Mouse (Mus musculus): ENCODE results near the gene Gtpbp3. TPM values are rescaled to one million over a fixed set of nuclear protein-coding genes. Genes with fewer than 3 reads are reported as not detected.
A peak's percentile ranks its signal among the peaks of the same experiment; 100 is the strongest.
"Not testable (repeated sequence)": the region's sequence is repeated elsewhere in the genome, so short reads cannot be mapped to it uniquely, and the experiment has no call there.

Gtpbp3 gene
- total RNA-seq, 1 experiment from 2014 or later = 16.4 TPM

GRCm38 (mm10) chr8:71488454-71488853 is 551 bp downstream of the Gtpbp3 start:
- ATAC-seq (replicated peaks; ENCODE audit: insufficient number of reproducible peaks, low FRiP score, low TSS enrichment, poor library complexity, severe bottlenecking) = peak; percentile 89

DNA sequence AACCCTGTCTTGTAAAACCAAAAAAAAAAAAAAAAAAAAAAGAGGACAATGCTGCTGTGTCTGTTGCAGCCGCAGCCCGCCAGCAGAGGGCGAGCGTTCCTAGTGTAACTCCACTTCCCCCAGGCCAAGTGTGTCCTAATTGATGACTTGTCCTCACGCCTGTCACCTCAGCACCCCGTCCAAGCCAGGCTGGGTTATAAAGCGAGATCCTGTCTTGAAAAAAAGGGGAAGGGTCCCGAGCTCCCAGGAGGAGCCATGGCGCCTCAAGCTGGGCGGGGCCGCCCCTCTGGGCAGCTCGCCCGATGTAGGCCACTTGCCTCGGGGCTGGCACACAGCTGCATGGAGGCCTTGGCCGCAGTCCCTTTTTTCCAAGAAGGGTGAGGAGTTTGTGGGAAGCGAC is 7.1 kb downstream of the Gtpbp3 start:
- peak; percentile 88 for ATAC-seq (replicated peaks; ENCODE audit: insufficient number of reproducible peaks, low FRiP score, low TSS enrichment, poor library complexity, severe bottlenecking)

GRCm38 (mm10) chr8:71495811-71496210 is 7.9 kb downstream of the Gtpbp3 start:
- no peak for ATAC-seq (replicated peaks; ENCODE audit: insufficient number of reproducible peaks, low FRiP score, low TSS enrichment, poor library complexity, severe bottlenecking)

- no peak for ATAC-seq (replicated peaks; ENCODE audit: insufficient number of reproducible peaks, low FRiP score, low TSS enrichment, poor library complexity, severe bottlenecking)
Observed at GRCm38 (mm10) chr8:71496481-71496880, 8.6 kb downstream of the Gtpbp3 start.

DNA sequence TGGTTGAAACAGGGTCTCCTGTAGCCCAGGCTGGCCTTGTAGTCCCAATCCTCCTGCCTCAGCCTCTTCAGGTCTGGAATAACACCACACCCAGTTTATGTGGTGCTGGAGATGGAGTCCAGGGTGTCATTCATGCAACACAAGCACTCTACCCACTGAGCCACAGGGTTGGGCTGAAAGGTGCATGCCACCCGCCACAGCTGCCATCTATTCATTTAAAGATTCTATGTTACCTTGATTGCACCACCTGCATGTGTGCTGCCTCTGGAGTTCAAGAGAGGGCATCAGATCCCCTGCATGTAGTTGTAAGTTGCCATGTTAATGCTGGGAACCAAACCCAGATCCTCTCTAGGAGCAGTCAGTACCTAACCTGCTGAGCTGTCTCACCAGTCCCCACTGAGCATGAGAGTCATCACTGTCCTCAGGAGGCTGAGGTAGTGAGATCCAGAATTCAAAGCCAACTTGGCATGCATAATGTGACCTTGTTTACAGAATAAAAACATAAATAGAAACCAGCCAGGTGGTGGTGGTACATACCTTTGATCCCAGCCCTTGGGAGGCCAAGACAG is 9.3 kb downstream of the Gtpbp3 start:
- no peak for ATAC-seq (replicated peaks; ENCODE audit: insufficient number of reproducible peaks, low FRiP score, low TSS enrichment, poor library complexity, severe bottlenecking)

DNA sequence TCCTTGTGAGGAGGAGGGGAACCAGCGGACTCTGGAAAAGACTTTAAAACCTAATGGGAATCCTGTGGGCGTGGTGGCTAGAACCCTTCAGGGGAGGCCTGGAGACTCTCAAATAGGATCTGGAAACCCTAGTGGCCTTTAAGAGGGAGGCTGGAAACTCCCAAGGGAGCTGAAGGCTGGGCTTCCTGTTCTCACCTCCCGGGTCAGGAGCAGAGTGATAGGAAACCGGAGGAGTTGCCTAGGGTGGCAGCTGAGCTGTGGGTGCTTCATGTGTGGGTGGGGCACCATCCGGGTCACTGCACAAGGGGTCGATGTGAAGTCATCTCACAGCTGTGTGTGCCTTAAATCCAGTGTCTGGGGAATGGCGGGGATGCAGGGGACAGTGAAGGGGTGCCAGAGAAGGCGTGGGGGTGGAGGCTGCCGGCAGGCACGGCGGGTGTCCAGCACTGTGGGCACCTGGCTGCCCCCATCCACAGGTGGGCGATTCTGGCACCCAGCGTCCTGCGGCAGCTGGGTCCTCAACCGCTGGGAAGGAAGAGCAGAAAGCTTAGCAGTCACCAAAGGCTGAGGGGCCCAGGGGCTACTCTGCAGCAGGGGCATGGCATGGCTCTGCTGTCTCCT is 10.1 kb downstream of the Gtpbp3 start:
- ATAC-seq (replicated peaks; ENCODE audit: insufficient number of reproducible peaks, low FRiP score, low TSS enrichment, poor library complexity, severe bottlenecking) = no peak

GRCm38 (mm10) chr8:71498816-71499690 is 11.2 kb downstream of the Gtpbp3 start:
- no peak for ATAC-seq (replicated peaks; ENCODE audit: insufficient number of reproducible peaks, low FRiP score, low TSS enrichment, poor library complexity, severe bottlenecking)

- ATAC-seq (replicated peaks; ENCODE audit: insufficient number of reproducible peaks, low FRiP score, low TSS enrichment, poor library complexity, severe bottlenecking) = no peak
Observed at GRCm38 (mm10) chr8:71504349-71504748, 16.4 kb downstream of the Gtpbp3 start.

GRCm38 (mm10) chr8:71505326-71505725 is 17.4 kb downstream of the Gtpbp3 start:
- ATAC-seq (replicated peaks; ENCODE audit: insufficient number of reproducible peaks, low FRiP score, low TSS enrichment, poor library complexity, severe bottlenecking) = no peak

- ATAC-seq (replicated peaks; ENCODE audit: insufficient number of reproducible peaks, low FRiP score, low TSS enrichment, poor library complexity, severe bottlenecking) = no peak
Observed at GRCm38 (mm10) chr8:71505979-71506378, 18.1 kb downstream of the Gtpbp3 start.

- no peak for ATAC-seq (replicated peaks; ENCODE audit: insufficient number of reproducible peaks, low FRiP score, low TSS enrichment, poor library complexity, severe bottlenecking)
Observed at GRCm38 (mm10) chr8:71507589-71508104, 19.7 kb downstream of the Gtpbp3 start.

GRCm38 (mm10) chr8:71509316-71509715 is 21.4 kb downstream of the Gtpbp3 start:
- ATAC-seq (replicated peaks; ENCODE audit: insufficient number of reproducible peaks, low FRiP score, low TSS enrichment, poor library complexity, severe bottlenecking) = no peak

DNA sequence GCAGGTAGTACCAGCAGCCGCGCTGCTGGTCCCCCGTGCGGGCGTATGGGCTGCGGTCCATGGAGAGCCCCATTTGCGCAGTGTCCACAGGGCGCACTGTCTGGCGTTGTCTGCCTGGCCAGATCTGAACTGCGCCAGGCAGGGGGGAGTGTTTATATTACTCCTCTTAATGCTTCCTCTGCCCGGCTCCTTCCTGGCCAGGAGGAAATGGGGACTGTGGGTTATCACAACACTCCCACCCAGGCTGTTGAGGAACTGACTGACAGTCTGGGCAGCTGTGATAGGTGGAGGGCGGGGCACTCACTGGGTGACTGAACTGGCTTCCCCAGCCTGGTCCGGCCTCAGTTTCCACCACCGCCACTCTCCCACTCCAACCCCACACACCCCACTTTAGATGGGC is 23.7 kb downstream of the Gtpbp3 start, which contains the start of gene Plvap:
TSS of gene Plvap (minus strand) at position 109 of the 400 bp plus-strand sequence.
- ATAC-seq (replicated peaks; ENCODE audit: insufficient number of reproducible peaks, low FRiP score, low TSS enrichment, poor library complexity, severe bottlenecking) = no peak

DNA sequence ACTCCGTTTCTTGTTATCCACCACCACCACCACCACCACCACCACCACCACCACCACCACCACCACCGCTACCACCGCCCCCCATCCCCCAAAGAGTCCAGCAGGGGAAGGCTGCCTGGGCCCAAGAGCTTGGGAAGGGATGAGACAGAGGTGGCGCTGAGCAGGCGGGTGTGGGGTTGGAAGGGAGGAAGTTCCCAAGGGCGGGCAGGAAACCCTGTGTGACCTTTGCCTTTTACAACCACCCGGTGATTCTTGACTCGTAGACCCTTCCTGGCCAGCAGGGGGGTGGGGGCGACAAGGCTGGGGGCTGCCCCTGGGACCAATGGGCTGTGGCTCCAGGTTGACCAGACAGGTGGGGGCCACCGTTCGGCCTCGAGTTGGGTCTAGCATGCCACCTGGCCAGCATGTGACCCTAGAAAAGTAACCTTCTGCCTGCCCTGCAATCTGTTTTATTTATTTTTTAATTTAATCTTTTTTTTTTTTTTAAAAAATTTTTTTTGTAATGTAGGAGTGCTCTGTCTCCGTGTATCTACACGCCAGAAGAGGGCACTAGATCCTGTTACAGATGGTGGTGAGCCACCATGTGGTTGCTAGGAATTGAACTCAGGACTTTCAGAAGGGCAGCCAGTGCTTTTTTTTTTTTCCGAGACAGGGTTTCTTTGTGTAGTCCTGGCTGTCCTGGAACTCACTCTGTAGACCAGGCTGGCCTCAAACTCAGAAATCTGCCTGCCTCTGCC is 25.3 kb downstream of the Gtpbp3 start:
- ATAC-seq (replicated peaks; ENCODE audit: insufficient number of reproducible peaks, low FRiP score, low TSS enrichment, poor library complexity, severe bottlenecking) = no peak

GRCm38 (mm10) chr8:71515043-71515442 is 27.1 kb downstream of the Gtpbp3 start:
- ATAC-seq (replicated peaks; ENCODE audit: insufficient number of reproducible peaks, low FRiP score, low TSS enrichment, poor library complexity, severe bottlenecking) = no peak

DNA sequence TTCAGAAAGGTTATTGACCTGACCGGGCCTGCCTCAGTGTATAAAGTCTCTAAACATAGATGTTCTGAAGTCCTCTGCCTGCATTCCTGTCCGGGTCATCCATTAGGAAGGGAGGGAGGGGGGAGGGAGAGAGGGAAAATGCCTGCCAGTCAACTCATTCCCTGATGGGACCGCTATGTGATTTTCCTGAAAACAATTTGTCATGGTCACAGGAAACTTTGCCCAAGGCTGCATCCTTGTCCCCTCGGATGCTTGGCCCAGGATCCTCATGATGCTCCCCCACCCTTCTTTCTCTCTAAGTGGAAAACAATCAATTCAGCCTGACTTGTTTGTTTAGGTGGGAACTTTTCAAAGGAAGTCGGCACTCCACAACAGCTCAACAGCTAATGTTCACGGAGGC is 28.9 kb downstream of the Gtpbp3 start:
- no peak for ATAC-seq (replicated peaks; ENCODE audit: insufficient number of reproducible peaks, low FRiP score, low TSS enrichment, poor library complexity, severe bottlenecking)

DNA sequence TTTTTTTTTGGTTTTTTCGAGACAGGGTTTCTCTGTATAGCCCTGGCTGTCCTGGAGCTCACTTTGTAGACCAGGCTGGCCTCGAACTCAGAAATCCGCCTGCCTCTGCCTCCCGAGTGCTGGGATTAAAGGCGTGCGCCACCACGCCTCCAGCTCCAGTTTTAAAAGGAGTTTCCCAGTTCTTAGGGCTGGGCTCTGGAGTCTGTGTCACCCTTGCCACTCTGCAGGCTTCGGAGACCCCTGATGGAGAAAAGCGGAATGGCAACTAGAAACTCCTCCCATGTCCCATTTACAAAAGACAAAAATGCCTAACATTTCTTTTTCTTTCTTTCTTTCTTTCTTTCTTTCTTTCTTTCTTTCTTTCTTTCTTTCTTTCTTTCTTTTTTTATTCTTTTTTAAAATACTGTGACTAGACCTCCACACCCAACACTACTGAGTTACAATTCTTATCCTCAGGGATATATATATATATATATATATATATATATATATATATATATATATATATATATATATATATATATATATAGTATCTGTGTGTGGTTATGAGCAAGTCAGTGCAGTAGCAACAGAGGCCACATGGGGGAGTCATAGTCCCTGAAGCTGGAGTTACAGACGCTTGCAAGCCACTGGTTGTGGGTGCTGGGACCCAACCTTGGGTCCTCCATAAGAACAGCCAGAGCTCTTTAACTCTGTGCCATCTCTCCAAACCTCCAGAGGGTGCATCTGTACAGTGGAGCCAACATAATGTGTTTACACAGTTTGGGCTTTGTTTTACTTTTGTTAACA is 31.3 kb downstream of the Gtpbp3 start:
- not testable (repeated sequence) for ATAC-seq (replicated peaks; ENCODE audit: insufficient number of reproducible peaks, low FRiP score, low TSS enrichment, poor library complexity, severe bottlenecking)

DNA sequence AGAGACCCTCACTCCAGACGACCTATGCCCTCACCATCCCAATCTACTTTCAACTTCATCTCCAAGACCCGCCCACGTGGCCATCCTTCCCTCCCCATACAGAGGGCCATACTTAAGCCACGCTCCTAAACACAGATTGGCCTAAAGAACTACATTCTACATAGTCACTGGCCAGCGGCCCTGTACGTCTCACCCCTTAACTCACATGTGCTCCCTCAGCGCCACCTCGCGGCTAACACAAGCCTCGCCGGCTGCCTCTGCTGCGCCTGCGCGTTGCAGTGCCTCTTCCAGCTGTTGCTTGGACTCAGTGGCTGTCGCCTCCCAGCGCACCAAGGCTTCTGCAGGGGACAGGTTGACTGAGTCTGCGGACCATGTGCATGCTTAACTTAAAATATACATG is 33.7 kb downstream of the Gtpbp3 start:
- peak; percentile 94 for ATAC-seq (replicated peaks; ENCODE audit: insufficient number of reproducible peaks, low FRiP score, low TSS enrichment, poor library complexity, severe bottlenecking)
